Mouse (Mus musculus) kidney, adult 2 months (tissue): ENCODE data around the gene Prm2.

ENCODE experiments used
- CTCF ChIP-seq: fragments of 200-500 bp; conservative IDR thresholded peaks from 2 replicates; pipeline ENCODE4 v1.5.1; 2011; ENCODE audit warnings: low read depth, mild to moderate bottlenecking, control low read depth, low read length, moderate library complexity, mixed read lengths; ENCODE audit not compliant: insufficient read depth, insufficient read length
- POLR2A ChIP-seq: fragments of 200-500 bp; IDR thresholded peaks from one replicate; pipeline ENCODE4 v1.6.1; 2011; ENCODE audit warnings: low read depth, low read length, control low read depth

DNA sequence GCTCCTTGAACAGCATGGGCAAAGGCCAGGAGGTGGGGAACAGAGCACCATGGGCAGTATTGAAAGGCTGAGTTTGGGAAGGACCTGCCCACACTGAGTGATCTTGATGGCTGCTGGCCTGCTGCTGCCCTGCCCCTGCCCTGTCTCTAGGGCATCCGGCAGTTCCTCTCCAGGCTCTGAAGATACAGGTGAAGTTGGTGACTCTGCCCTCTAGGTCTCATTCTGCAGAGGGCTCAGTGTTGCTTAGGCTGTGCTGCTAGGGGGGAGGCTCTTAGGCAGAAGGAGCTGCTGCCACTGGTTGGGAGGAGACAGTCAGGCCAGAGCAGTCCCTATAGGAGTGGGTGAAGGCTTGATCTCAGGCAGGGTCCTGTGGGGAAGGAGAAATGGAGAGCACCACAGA lies 42.0 kb upstream of the Prm2 start:
- TF ChIP-seq CTCF: no peak
- no peak for TF ChIP-seq POLR2A
